Mouse (Mus musculus) neural tube, embryonic 12.5 days (tissue): ENCODE measurements around the gene Setx. TPM values are rescaled to one million over a fixed set of nuclear protein-coding genes. Genes with fewer than 3 reads are reported as not detected.

Experiments
- polyA plus RNA-seq: library from polyadenylated mRNA; unstranded; fragments of >200 nt; fragmentation: Nextera tagmentation; extraction: Ambion mirVana; gene quantifications from 2 replicates; pipeline ENCODE4 v1.2.1, GENCODE M21; 2016

The Setx gene
- polyA plus RNA-seq, 1 experiment from 2014 or later, result 19.1 TPM

Other genes starting within 250 kb of the Setx start
- 13.5 and 17.4 TPM in 2 replicates for gene Barhl1, start 207.5 kb upstream of the Setx start, polyA plus RNA-seq
- 0.22 and 0.28 TPM in 2 replicates for gene Cfap77, start 69.1 kb upstream of the Setx start, polyA plus RNA-seq
- 10.3 and 13.5 TPM in 2 replicates for gene Ttf1, start 63.9 kb upstream of the Setx start, polyA plus RNA-seq
- 2.0 and 2.4 TPM in 2 replicates for gene Ntng2, start 128.8 kb downstream of the Setx start, polyA plus RNA-seq
- 75.2 and 76.3 TPM in 2 replicates for gene Med27, start 222.6 kb downstream of the Setx start, polyA plus RNA-seq